Mouse (Mus musculus) splenic B cell, adult 2 months (primary cell): ENCODE measurements at regions not wholly inside any gene's neighbourhood (a gene's known extent, or its start where the extent isn't known, plus 50 kb on each side); places are given as distances from the start of the nearest gene placed in this dataset.
"Not testable (repeated sequence)": the region's sequence is repeated elsewhere in the genome, so short reads cannot be mapped to it uniquely, and the experiment has no call there.

ENCODE experiments used
- DNase-seq: peaks from one replicate; pipeline ENCODE4 v3.0.0-alpha.2; 2011; ENCODE audit warnings: low read depth, low spot score
- H3K27me3 ChIP-seq: 2 replicates; pipeline ENCODE4 v1.6.1; 2012; ENCODE audit warnings: mild to moderate bottlenecking, low read length, moderate library complexity, mixed read lengths; ENCODE audit not compliant: control insufficient read depth, poor library complexity, insufficient read depth, severe bottlenecking
- H3K36me3 ChIP-seq: 2 replicates; pipeline ENCODE4 v1.6.1; 2012; ENCODE audit warnings: mild to moderate bottlenecking, low read length, moderate library complexity, mixed read lengths; ENCODE audit not compliant: control insufficient read depth, poor library complexity, insufficient read depth, severe bottlenecking

GRCm38 (mm10) chr15:87818566-87818965, 274.5 kb downstream of the Fam19a5 start:
- DNase-seq = no peak
- no peaks in the 10 kb centered on the region for H3K27me3 ChIP-seq
- no peaks in the 10 kb centered on the region for H3K36me3 ChIP-seq

DNA sequence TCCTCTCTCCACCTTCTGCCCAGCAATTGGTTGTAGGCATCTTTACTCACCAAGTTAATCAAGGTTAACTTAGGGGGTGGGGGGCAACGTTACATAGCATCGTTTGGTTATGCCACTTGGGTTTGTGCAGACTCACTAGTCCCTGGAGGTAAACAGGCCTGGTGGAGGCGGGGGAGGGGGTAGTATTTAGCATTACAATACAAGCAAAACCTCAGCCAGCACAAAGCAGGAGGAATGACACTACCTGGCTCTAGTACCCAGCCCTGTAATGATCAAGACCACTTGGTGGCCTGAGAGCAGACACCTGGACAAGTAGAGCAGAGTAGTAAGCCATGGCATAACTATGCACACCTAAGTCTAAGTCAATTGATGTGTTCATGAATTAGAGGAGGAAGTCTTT, 298.0 kb downstream of the Fam19a5 start:
- Histone ChIP-seq H3K36me3 (no peaks in the 10 kb centered on the region), H3K27me3 (no peaks in the 10 kb centered on the region)
- DNase-seq = no peak

DNA sequence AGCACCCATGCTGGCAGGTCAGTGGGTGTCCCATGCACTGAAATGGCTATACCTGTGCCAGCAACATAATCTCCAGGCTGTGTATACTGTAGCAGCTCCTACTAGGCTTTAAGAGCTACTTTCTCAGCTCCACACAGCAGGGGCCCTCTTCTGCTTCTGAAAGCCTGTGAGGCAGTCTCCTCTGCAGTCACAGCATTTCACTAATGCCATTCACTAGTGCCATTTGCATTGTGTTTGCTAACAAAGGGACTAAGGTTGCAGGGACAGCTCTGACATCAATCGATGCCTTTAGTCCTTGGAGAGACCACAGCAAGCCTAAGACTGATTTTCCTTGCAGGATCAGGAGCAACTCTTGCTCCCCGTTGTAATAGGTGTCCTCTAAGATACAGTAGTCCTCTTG, 315.0 kb downstream of the Fam19a5 start:
- H3K36me3 ChIP-seq = no peaks in the 10 kb centered on the region
- no peak for DNase-seq
- H3K27me3 ChIP-seq = no peaks in the 10 kb centered on the region; the same call in 1 of the 2 replicates

GRCm38 (mm10) chr15:87876286-87876899, 332.3 kb downstream of the Fam19a5 start:
- Histone ChIP-seq H3K36me3 (no peaks in the 10 kb centered on the region), H3K27me3 (no peaks in the 10 kb centered on the region)
- DNase-seq = no peak

DNA sequence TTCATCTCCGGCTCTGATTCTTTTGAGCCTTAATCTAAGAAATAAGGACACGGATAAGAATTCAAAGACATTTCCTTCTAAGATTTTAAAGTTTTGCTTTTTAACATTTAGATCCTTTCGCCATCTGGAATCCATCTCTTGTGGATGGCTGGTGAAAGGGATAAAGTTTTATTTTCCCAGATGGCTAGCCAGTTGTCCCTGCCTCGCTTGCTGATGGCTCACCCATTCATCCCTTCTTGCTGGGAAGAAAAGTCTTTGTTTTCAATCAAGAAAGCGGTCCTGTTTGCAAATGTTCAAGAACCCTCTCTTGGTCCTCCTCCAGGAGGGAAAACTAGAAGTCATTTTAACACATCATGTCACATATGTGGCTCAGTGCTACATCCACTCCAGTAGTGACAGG, 346.8 kb downstream of the Fam19a5 start:
- no peaks in the 10 kb centered on the region for H3K36me3 ChIP-seq
- DNase-seq = no peak
- H3K27me3 ChIP-seq = no peaks in the 10 kb centered on the region

GRCm38 (mm10) chr15:87894866-87895265, 350.8 kb downstream of the Fam19a5 start:
- not testable (repeated sequence) for H3K27me3 ChIP-seq, DNase-seq, H3K36me3 ChIP-seq

DNA sequence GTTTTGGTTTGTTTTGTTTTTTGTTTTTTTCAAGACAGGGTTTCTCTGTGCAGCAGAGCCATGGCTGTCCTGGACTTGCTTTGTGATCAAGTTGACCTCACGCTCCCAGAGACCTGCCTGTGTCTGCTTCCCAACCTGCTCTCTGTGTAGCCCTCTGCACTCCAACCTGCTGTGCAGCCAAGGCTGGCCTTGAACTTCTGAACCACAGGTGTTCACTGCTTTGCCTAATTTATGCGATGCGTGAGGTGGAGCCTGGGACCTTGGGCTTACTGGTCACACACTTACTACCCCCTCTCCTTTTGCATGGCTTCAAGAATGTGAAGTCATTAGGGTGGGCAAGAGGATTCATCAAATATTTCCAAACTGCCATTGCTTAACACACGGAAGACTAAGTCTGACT, 354.6 kb downstream of the Fam19a5 start:
- DNase-seq = no peak
- H3K27me3 ChIP-seq = no peaks in the 10 kb centered on the region
- H3K36me3 ChIP-seq = no peaks in the 10 kb centered on the region

DNA sequence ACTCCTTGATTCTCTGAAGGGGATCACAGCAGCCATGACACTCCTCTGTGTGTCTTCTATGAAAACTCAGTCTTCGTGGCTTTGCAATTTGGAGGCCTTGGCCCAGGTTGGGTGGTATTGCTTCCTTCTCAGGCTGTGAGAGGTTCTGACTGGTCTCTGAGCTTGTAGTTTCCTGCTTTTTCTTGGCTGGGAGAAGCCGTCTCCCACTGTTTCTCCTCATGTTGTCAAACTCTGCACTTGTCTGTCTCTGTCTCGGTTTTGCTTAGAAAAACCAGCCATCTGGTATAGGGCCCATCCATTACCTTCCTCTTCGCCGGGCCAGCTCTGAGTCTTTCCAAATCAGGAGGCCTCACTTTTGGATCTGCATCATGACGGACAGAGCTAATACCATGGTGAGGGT, 360.3 kb downstream of the Fam19a5 start:
- H3K36me3 ChIP-seq = no peaks in the 10 kb centered on the region
- no peaks in the 10 kb centered on the region for H3K27me3 ChIP-seq
- no peak for DNase-seq

DNA sequence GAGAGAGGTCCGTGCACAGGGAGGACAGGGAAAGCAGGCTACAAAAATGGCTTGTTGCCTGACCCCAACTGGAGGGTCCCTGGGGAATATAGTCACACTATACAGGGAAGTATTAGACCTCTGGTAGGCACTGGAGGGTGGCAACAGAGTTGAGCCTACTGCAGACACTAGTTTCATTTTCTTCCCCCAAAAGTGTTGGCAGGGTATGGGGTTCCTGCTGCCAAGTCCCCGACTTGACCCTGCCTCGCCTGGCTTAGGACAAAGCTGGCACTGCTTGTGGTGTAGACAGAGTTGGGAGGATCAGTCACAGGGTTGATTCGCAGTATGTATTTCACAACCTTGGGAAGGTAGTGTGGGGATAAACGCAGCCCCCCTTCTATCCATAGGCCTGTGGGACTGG, 362.2 kb downstream of the Fam19a5 start:
- no peaks in the 10 kb centered on the region for H3K27me3 ChIP-seq
- no peak for DNase-seq
- H3K36me3 ChIP-seq = no peaks in the 10 kb centered on the region

GRCm38 (mm10) chr15:87922091-87922490, 378.0 kb downstream of the Fam19a5 start:
- Histone ChIP-seq H3K36me3 (no peaks in the 10 kb centered on the region), H3K27me3 (no peaks in the 10 kb centered on the region)
- DNase-seq = no peak

DNA sequence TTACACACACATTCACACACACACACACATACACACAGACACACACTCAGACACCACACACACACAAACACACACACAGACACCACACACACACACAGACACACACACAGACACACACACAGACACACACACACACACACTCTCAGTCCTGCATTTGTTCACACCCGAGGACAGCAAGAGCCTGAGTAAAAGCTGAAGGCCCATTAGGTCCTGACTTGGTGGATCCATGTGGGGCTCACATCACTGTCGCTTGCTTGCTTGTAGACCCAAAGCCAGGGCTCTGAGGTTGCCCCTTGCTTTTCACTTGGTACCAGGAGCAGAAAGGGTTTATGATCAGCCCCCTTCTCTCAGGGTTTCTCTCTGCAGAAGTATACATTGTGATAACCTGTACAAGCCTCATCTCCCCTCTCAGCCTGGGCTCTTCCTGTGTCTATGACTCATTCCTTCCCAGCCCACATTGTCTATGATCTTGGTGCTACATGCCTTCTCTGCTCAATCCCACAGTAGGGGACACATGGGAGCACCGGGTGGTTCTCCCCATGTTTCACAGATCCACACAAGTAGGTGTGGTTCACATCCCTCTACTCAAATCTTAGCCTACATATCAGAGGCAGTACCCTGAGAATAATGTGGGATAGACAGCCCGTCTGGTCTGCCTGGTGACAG, 378.8 kb downstream of the Fam19a5 start:
- Histone ChIP-seq H3K36me3 (no peaks in the 10 kb centered on the region), H3K27me3 (no peaks in the 10 kb centered on the region)
- no peak for DNase-seq

GRCm38 (mm10) chr15:87923906-87924305, 379.8 kb downstream of the Fam19a5 start:
- no peak for DNase-seq
- H3K36me3 ChIP-seq = no peaks in the 10 kb centered on the region
- H3K27me3 ChIP-seq = no peaks in the 10 kb centered on the region

GRCm38 (mm10) chr15:87936041-87936440, 391.9 kb downstream of the Fam19a5 start:
- DNase-seq = no peak
- H3K27me3 ChIP-seq = no peaks in the 10 kb centered on the region

DNA sequence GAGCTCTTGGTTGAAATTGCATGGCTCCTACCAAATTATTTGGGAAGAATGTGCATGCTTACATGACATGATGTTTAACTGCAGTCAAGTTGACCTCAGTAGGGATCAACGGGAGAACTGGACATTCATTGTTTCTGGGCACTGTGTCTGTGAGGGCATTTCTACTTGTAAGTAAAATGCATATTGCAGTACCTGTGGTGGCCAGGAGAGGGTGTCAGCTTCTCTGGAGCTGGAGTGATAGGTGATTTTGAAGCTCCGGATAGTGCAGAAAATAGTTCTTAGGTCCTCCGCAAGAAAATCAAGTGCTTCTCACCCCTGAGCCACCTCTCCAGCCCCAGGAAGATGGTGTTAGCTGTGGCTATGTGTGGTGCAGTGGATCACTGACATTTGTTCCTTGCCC, 396.7 kb downstream of the Fam19a5 start:
- no peak for DNase-seq
- H3K36me3 ChIP-seq = no peaks in the 10 kb centered on the region
- no peaks in the 10 kb centered on the region for H3K27me3 ChIP-seq

More at GRCm38 (mm10) chr15:87936041-87936440, 391.9 kb downstream of the Fam19a5 start:
- H3K36me3 ChIP-seq = no peaks in the 10 kb centered on the region

GRCm38 (mm10) chr15:87952531-87952930, 408.4 kb downstream of the Fam19a5 start:
- no peak for DNase-seq
- no peaks in the 10 kb centered on the region for H3K27me3 ChIP-seq

More at GRCm38 (mm10) chr15:87952531-87952930, 408.4 kb downstream of the Fam19a5 start:
- no peaks in the 10 kb centered on the region for H3K36me3 ChIP-seq
